Mouse (Mus musculus): ENCODE results near the gene Actr3. TPM values are rescaled to one million over a fixed set of nuclear protein-coding genes. Genes with fewer than 3 reads are reported as not detected.
"Not testable (repeated sequence)": the region's sequence is repeated elsewhere in the genome, so short reads cannot be mapped to it uniquely, and the experiment has no call there.

The Actr3 gene
- total RNA-seq, 1 experiment from 2014 or later, result 606 TPM

DNA sequence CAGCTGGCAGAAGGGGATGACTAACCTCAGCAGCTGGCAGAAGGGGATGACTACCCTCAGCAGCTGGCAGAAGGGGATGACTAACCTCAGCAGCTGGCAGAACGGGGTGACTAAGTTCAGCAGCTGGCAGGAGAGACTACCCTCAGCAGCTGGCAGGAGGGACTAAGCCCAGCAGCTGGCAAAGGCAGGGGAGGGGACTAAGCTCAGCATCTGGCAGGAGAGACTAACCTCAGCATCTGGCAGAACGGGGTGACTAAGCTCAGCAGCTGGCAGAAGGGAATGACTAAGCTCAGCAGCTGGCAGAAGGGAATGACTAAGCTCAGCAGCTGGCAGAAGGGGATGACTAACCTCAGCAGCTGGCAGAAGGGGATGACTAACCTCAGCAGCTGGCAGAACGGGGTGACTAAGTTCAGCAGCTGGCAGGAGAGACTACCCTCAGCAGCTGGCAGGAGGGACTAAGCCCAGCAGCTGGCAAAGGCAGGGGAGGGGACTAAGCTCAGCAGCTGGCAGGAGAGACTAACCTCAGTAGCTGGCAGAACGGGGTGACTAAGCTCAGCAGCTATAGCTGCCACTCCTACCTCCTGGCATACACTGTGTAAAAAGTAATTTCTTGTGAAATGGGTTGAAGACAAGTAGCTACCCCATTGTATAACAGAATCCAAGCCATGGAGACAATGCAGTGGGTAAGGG is 45.3 kb downstream of the Actr3 start:
- ATAC-seq (replicated peaks in 1 of 2; ENCODE audit: insufficient read depth in 1 of 2, low FRiP score in 2 of 2, low TSS enrichment in 1 of 2, low read depth in 1 of 2, poor library complexity in 2 of 2, severe bottlenecking in 2 of 2), result peak; percentile 48 to 49; a peak in 3 of 4 replicates

- not testable (repeated sequence) for ATAC-seq (replicated peaks in 1 of 2; ENCODE audit: insufficient read depth in 1 of 2, low FRiP score in 2 of 2, low TSS enrichment in 1 of 2, low read depth in 1 of 2, poor library complexity in 2 of 2, severe bottlenecking in 2 of 2)
These were observed 45.9 kb downstream of the Actr3 start for GRCm38 (mm10) chr1:125389634-125390033.

DNA sequence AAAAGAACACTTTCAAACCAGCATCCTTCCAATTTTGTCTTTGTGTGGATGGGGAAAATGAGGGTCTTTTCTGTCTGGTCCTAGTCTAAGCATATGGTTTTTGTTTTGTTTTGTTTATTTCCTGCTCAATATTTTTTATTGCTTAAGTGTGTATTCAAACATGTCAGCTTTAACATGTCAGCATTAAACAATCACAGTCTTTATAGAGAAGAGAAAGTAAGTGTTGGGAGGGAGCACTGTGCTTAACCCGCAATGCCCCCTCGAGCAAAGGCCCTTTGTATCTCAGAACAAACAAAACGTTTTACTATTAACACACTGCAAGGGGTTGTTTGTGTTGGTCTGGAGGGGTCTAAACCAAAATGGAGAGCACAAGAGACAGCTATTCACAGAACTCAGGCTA is 47.2 kb downstream of the Actr3 start:
- ATAC-seq (replicated peaks in 1 of 2; ENCODE audit: insufficient read depth in 1 of 2, low FRiP score in 2 of 2, low TSS enrichment in 1 of 2, low read depth in 1 of 2, poor library complexity in 2 of 2, severe bottlenecking in 2 of 2), result no peak

DNA sequence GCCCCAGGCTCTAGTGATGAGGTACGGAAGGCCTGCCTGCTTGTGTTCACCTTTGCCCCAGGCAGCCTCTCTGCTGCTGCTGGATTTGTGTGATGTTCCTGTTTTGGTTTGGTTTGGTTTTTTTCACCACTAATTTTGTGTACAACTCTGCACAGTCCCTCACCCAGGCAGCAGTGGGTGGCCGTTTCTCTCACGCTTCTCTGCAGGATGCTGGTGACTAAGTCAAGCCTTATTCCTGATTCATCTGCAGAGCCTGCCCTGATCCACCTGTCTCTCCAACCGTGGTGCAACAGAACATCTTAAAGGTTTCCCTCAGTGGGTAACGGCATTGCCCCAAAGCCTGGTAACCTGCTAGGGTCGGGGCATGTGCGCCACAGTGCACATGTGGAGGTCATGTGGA is 49.3 kb downstream of the Actr3 start:
- ATAC-seq (replicated peaks in 1 of 2; ENCODE audit: insufficient read depth in 1 of 2, low FRiP score in 2 of 2, low TSS enrichment in 1 of 2, low read depth in 1 of 2, poor library complexity in 2 of 2, severe bottlenecking in 2 of 2), result no peak

- peak; percentile 46 to 51; a peak in 1 of 4 replicates for ATAC-seq (replicated peaks in 1 of 2; ENCODE audit: insufficient read depth in 1 of 2, low FRiP score in 2 of 2, low TSS enrichment in 1 of 2, low read depth in 1 of 2, poor library complexity in 2 of 2, severe bottlenecking in 2 of 2)
These were observed 52.9 kb downstream of the Actr3 start for GRCm38 (mm10) chr1:125382622-125383021.

GRCm38 (mm10) chr1:125378889-125379288 is 56.6 kb downstream of the Actr3 start:
- ATAC-seq (replicated peaks in 1 of 2; ENCODE audit: insufficient read depth in 1 of 2, low FRiP score in 2 of 2, low TSS enrichment in 1 of 2, low read depth in 1 of 2, poor library complexity in 2 of 2, severe bottlenecking in 2 of 2), result no peak

DNA sequence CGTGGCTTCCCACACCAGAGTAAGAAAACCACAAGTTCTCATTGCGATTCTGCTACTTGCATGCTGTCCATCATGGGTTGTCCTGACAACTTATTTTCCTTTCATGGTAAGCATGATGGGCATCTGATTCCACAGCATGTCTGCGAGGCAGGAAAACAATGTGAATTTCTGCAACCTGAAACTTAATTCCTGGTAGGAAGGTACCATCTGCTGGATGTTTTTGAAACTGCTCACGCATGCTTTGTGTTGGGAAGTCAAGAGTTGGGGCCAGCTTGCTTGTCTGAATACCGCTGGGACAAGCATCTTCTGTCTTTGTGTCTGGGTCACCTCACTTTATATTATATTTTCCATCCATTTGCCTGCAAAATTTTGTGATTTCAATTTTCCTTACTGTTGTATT is 62.7 kb downstream of the Actr3 start:
- ATAC-seq (replicated peaks in 1 of 2; ENCODE audit: insufficient read depth in 1 of 2, low FRiP score in 2 of 2, low TSS enrichment in 1 of 2, low read depth in 1 of 2, poor library complexity in 2 of 2, severe bottlenecking in 2 of 2), result no peak

- ATAC-seq (replicated peaks in 1 of 2; ENCODE audit: insufficient read depth in 1 of 2, low FRiP score in 2 of 2, low TSS enrichment in 1 of 2, low read depth in 1 of 2, poor library complexity in 2 of 2, severe bottlenecking in 2 of 2), result peak; percentile 62 to 79; a peak in 1 of 4 replicates
These were observed 64.7 kb downstream of the Actr3 start for GRCm38 (mm10) chr1:125370779-125371178.

DNA sequence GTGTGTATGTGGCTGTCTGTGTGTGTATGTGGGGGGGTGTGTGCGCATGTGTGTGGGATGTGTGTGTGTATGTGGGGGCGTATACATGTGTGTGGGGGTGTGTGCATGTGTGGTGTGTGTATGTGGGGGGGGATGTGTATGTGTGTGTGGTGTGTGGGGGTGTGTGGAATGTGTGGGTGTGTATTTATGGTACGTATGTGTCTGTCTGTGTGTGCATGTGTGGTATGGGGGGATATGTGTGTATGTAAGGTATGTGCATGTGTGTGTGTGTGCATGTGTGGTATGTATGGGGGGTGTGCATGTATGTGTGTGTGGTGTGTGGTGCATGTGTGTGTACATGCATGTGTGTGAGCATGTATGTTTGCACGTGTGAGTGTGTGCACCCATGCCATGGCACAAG is 70.0 kb downstream of the Actr3 start:
- ATAC-seq (replicated peaks in 1 of 2; ENCODE audit: insufficient read depth in 1 of 2, low FRiP score in 2 of 2, low TSS enrichment in 1 of 2, low read depth in 1 of 2, poor library complexity in 2 of 2, severe bottlenecking in 2 of 2), result no peak

- no peak for ATAC-seq (replicated peaks in 1 of 2; ENCODE audit: insufficient read depth in 1 of 2, low FRiP score in 2 of 2, low TSS enrichment in 1 of 2, low read depth in 1 of 2, poor library complexity in 2 of 2, severe bottlenecking in 2 of 2)
These were observed 84.0 kb downstream of the Actr3 start for GRCm38 (mm10) chr1:125351416-125352037.

- no peak for ATAC-seq (replicated peaks in 1 of 2; ENCODE audit: insufficient read depth in 1 of 2, low FRiP score in 2 of 2, low TSS enrichment in 1 of 2, low read depth in 1 of 2, poor library complexity in 2 of 2, severe bottlenecking in 2 of 2)
These were observed 84.7 kb downstream of the Actr3 start for GRCm38 (mm10) chr1:125350843-125351242.

DNA sequence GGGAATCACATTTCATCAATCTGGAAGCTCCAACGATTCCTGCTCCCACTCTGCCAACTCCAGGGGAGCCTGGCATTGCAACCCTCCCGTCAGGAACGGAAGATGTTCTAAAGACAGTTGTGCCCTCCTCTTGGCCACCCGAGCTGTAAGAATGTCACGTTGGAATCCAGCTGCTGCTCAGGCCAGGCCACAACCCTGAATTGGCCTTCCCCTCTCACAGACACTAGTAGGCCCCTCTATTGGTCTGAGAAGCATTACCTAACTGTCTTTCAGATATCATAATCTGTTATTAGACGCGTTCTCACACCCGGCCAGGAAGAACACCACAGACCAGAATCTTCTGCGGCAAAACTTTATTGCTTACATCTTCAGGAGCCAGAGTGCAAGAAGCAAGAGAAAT is 89.7 kb downstream of the Actr3 start:
- no peak for ATAC-seq (replicated peaks in 1 of 2; ENCODE audit: insufficient read depth in 1 of 2, low FRiP score in 2 of 2, low TSS enrichment in 1 of 2, low read depth in 1 of 2, poor library complexity in 2 of 2, severe bottlenecking in 2 of 2)

- ATAC-seq (replicated peaks in 1 of 2; ENCODE audit: insufficient read depth in 1 of 2, low FRiP score in 2 of 2, low TSS enrichment in 1 of 2, low read depth in 1 of 2, poor library complexity in 2 of 2, severe bottlenecking in 2 of 2), result peak in 1 of 2 experiments; percentile 48; a peak in 1 of 4 replicates
These were observed 90.1 kb downstream of the Actr3 start for GRCm38 (mm10) chr1:125345448-125345847.

DNA sequence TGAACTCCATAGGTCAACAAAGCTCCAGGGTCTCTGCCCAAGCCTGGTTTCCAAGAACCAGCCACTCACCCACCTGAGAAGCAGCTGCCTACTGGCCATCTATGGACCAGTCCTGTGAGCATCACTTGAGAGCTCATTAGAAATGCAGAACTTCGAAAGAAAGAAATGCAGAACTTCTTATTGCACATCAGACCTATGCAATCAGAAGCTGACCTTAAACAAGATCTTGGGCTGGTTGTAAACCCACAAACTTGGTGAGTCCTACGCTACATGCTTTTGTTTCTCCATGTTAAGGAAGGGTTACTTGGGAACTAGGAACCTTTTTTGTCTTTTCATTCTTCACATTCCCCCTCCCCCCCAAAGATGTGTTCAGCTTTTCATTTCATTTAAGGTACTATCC is 92.4 kb downstream of the Actr3 start:
- ATAC-seq (replicated peaks in 1 of 2; ENCODE audit: insufficient read depth in 1 of 2, low FRiP score in 2 of 2, low TSS enrichment in 1 of 2, low read depth in 1 of 2, poor library complexity in 2 of 2, severe bottlenecking in 2 of 2), result peak in 1 of 2 experiments; percentile 62; a peak in 1 of 4 replicates

Other genes starting within 250 kb of the Actr3 start
- 9.8 and 13.5 TPM in 2 replicates for gene Slc35f5, start 124.9 kb upstream of the Actr3 start, total RNA-seq (2017)
- not detected in 2 replicates for gene Gpr39, start 241.3 kb upstream of the Actr3 start, total RNA-seq (2017)

Measured in hematopoietic stem cell, adult 5-6 weeks (primary cell).